Mouse (Mus musculus) fibroblast of lung, adult 2 months (primary cell): ENCODE measurements around the gene Ppm1a.
"Not testable (repeated sequence)": the region's sequence is repeated elsewhere in the genome, so short reads cannot be mapped to it uniquely, and the experiment has no call there.

Experiments used
- DNase-seq: peaks from one replicate; pipeline ENCODE4 v3.0.0-alpha.2; 2011; ENCODE audit warnings: low read depth

Ppm1a gene

GRCm38 (mm10) chr12:72761649-72762261 is 4.5 kb downstream of the Ppm1a start:
- DNase-seq = no peak

DNA sequence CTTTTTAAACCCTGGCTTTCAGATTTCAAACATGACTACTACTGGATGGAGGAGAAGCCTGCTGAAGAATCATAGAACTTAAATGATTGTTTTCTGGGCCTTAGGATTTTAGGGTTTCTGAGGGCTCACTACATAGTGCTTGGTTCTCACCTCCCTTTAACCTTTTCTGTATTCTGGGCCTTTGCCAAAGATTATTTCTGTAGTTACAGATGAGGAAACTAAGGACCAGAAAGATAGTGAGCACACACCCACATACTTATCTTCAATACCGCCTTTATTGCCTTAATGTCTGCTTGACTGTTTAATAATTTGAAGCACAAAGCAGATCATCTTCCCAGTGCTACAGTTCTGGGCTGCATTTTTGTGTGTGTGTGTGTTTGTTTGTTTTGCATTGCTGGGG is 5.2 kb downstream of the Ppm1a start:
- no peak for DNase-seq

GRCm38 (mm10) chr12:72763156-72763555 is 5.9 kb downstream of the Ppm1a start:
- DNase-seq = no peak

- DNase-seq = no peak
Observed at GRCm38 (mm10) chr12:72767809-72768208, 10.6 kb downstream of the Ppm1a start.

DNA sequence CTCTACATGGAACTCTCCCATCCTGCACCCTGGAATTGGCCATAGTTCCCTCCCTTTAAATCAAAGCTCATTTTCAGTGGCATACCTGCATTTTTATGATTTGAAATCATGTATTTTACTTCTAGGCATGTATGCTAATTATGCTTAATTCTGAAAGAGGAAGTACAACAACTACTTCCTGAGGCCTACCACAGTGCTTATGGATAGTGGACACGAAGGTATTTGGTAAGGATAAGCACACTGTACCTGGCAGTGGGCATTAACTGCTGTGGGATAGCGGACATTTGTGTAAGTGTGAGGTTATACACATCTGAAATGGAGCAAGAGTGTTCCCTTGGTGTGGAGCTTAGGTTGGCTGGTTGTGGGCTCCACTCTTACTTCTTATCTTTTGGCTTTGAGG is 11.0 kb downstream of the Ppm1a start:
- no peak for DNase-seq

GRCm38 (mm10) chr12:72769546-72770230 is 12.4 kb downstream of the Ppm1a start:
- no peak for DNase-seq

DNA sequence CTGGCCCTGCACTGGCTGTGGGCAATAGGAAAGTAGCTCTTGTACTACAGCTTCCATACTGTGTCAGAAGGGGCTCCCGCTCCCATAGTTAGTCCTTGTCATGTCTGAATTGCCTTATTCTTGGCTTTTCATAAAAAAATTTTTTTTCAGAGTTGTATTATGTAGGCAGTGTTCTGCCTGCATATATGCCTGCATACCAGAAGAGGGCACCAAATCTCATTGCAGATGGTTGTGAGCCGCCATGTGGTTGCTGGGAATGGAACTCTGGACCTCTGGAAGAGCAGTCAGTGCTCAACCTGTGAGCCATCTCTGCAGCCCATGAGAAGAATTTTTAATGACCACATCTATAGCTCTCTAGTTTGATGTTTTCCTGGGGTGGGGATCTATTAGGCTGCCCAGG is 13.9 kb downstream of the Ppm1a start:
- no peak for DNase-seq

GRCm38 (mm10) chr12:72771711-72772110 is 14.5 kb downstream of the Ppm1a start:
- no peak for DNase-seq

DNA sequence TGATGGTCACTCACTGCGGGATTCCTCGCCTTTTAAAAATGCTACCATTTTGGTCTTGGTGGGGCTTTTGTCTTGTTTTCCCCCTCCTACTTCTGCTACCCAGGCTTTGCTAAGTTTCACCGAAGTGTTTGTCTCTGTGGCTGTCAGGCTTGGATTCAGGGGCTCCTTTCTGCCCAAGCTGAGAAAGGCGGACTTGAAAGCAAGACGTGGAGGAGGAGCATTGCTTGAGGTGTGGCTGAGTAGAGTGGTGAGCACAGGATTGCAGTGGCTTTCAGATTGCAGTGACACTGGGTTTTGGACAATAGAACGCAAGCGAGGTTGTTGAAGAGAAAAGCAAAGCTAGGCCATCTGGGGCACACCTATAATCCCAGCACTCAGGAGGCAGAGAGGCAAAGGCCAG is 16.7 kb downstream of the Ppm1a start:
- DNase-seq = no peak

DNA sequence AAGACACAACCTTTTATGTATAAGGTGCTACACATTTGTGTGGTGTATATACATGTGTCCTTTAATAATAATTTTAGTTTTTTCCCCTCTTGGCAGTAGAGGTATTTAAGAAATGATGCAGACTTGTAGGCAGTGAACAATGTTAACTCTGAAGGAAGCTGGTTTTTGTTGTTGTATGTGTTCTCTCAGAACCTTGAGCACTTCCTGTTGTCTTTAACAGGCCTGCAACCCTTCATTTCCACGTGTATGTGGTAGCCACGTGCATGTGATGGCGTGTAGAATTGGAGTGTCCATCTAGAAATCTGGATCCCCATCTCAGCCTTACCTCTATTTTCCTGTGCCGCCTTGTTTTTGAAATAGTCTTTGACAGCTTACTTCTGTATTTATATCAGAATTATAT is 20.0 kb downstream of the Ppm1a start:
- DNase-seq = no peak

DNA sequence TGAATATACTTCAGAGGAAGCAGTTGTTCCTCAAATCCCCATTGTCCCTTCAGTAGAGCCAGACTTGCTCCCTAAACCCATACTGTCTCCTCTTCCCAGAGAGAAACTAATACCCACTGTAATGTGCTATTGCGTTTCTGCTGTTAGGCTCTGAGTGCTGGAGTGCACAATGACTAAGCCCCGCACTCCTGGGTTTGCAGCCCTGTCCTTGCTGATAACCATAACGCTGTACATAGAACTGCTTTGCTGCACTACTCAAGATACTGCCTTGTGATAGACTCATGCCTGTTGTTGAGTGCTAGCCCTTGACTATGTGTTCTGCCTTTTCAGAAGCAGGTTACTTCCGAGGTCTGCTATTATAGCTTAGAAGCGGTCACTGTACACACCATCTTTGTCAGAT is 22.9 kb downstream of the Ppm1a start:
- DNase-seq = no peak

DNA sequence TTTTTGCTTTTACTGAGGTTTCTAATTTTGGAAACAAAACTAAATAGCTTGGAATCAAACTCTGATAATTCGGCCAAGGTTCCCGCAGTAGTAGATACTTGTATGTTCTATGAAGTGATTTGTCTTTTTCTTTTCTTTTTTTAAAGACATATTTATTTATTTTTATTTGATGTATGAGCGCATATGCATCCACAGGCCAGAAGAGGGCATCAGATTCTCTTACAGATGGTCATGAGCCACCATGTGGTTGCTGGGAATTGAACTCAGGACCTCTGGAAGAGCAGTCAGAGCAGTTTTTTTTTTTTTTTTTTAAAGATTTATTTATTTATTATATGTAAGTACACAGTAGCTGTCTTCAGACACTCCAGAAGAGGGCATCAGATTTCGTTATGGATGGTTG is 25.5 kb downstream of the Ppm1a start:
- DNase-seq = not testable (repeated sequence)

- DNase-seq = no peak
Observed at GRCm38 (mm10) chr12:72785183-72785930, 28.1 kb downstream of the Ppm1a start.

DNA sequence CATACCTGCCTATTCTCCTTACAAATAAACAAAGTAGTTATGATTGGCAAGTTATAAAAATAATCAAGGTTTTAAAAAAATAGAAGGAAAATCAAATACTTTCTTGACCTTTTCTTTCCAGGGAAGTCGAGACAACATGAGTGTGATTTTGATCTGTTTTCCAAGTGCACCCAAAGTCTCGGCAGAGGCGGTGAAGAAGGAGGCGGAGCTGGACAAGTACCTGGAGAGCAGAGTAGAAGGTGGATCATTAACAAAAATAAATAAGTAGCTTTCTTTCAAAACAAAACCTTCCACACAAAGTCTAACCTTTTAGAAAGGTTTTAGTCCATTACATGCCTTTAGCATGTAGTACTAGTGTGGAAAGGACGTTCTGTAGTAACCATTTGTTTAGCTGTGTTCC is 29.3 kb downstream of the Ppm1a start:
- DNase-seq = no peak

DNA sequence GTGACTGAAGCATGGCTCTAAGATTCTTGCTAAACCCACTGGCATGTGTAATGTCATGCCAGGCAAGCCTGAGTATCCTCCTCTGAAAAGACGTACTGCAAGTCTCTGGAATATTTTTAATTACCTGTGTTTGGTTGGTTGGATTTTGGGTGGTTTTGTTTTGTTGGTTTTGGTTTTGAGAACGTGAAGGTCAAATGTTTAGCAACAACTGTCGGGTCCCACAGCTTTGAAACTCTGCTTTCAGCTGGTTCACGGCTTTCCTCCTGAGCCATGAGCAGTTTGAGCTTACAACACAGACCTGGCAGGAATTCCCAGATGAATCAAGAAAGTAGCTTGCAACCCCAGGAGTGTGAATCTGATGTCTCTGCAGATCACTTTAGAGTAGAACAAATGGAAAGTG is 29.7 kb downstream of the Ppm1a start:
- DNase-seq = no peak

DNA sequence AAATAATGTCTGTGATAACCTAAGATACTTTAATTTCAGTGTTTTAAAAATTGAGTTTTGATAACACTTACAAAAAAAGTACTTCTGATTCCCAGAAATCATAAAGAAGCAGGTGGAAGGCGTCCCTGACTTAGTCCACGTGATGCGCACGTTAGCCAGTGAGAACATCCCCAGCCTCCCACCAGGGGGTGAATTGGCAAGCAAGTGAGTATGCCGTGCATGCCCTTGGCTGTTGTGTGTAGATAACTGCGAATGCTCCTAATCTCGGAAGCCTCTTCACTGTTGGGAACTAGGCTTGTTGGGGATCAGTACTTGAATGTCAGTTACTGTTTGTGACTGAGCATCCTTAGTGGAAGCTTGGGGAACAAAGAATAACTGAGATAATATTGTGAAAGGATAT is 33.3 kb downstream of the Ppm1a start:
- DNase-seq = no peak

GRCm38 (mm10) chr12:72792320-72793091 is 35.3 kb downstream of the Ppm1a start:
- no peak for DNase-seq

DNA sequence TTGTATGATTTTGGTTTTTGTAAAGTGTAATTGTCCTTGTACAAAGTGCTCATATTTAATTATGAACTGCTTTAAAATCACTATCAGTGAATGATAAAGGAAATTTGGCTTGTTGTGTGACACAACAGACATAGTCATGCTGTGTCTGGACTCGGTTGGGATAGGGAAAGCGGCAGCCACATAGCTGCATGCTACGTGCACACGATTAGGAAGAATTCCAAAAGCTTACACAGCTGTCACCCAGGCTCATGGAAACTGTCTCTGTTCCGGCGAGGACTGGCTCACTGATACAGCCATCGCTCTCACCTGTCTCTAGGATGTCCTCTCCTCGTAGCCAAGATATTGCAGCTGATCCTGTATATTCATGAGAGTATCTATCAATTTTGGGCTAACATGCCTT is 36.7 kb downstream of the Ppm1a start:
- no peak for DNase-seq

GRCm38 (mm10) chr12:72809798-72810197 is 52.5 kb downstream of the Ppm1a start:
- DNase-seq = no peak

- DNase-seq = no peak
Observed at GRCm38 (mm10) chr12:72811588-72811987, 54.3 kb downstream of the Ppm1a start.

- DNase-seq = no peak
Observed at GRCm38 (mm10) chr12:72820940-72821431, 63.7 kb downstream of the Ppm1a start.

DNA sequence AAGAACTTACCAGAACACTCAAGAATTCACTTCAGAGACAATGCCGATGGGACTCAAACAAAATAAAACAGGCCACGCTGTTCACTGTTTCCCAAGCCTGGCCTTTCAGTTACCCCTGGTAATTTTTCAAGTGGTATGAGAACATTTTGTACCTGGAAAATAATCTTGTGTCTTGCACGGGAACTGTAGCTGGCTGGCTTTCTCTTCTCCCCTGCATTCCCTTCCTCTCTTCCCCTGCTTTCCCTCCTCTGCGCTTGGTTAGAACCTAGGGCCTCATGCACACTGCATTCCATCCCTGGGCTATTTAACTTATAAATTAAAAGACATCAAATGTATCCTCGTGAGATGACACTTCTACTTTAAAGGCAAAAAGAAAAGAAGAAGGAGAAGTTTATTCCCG is 64.3 kb downstream of the Ppm1a start:
- DNase-seq = no peak
